Mouse (Mus musculus): ENCODE data around the gene Fbxw8. TPM values are rescaled to one million over a fixed set of nuclear protein-coding genes. Genes with fewer than 3 reads are reported as not detected.

Gene Fbxw8
- polyA plus RNA-seq, 1 experiment from 2014 or later = 14.0 TPM

GRCm38 (mm10) chr5:118172078-118172723 lies 16.9 kb upstream of the Fbxw8 start:
- ATAC-seq (ENCODE audit: low FRiP score, low TSS enrichment) = no peak
- under 1% methylated on average over 27 of the region's 27 CpGs for WGBS
- H3K9ac ChIP-seq (ENCODE audit: low read length) = no peak overlapping the region
- peak overlapping the region; percentile 41 for H3K4me3 ChIP-seq (ENCODE audit: low read depth, low read length)
- TF ChIP-seq CTCF (IDR thresholded peaks at IDR 0.05; ENCODE audit: low read depth) (no peak), EP300 (optimal IDR thresholded peaks at IDR 0.05) (no peak)
- no peaks in the 10 kb centered on the region for H3K9me3 ChIP-seq (ENCODE audit: control insufficient read depth, low read length)
- H3K27me3 ChIP-seq (ENCODE audit: control insufficient read depth, insufficient read depth, low read length) = peaks cover 13% of the 10 kb centered on the region; the same call in 1 of the 2 replicates
- H3K36me3 ChIP-seq (ENCODE audit: control insufficient read depth, insufficient read depth, low read length) = no peaks in the 10 kb centered on the region
- DNase-seq (ENCODE audit: low spot score) = no peak
- H3K4me2 ChIP-seq (replicated peaks; ENCODE audit: low read depth) = peak overlapping the region; percentile 58
- H3K27ac ChIP-seq (replicated peaks) = no peak overlapping the region
- peaks cover 8% of the 10 kb centered on the region; the same call in 1 of the 2 replicates for H3K4me1 ChIP-seq (replicated peaks; ENCODE audit: control insufficient read depth, insufficient read depth)

DNA sequence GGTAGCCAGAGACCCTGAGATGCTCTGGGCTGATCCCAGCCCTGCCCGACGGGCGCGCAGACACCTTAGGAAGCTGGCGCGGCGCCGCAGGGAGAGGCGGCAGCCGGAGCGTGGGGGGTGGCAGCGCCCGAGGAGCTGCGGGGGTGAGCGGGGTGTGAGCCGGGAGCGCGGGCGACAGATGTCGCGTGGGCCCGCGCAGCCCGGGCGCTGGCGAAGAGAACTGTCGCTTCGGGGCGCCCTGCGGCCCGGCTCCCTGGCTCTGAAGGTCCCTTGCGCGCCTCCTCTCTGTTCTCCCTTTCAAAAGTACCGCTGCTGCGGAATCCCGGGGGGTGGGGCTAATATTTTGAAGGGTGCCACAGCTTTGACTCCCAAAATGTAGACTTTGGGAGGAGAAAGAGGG lies 16.4 kb upstream of the Fbxw8 start:
- WGBS = 2% methylated on average over 21 of the region's 36 CpGs
- Histone ChIP-seq H3K9ac (ENCODE audit: low read length) (peak overlapping the region; percentile 43), H3K27ac (replicated peaks) (no peak overlapping the region), H3K36me3 (ENCODE audit: control insufficient read depth, insufficient read depth, low read length) (no peaks in the 10 kb centered on the region), H3K27me3 (ENCODE audit: control insufficient read depth, insufficient read depth, low read length) (peaks cover 13% of the 10 kb centered on the region; the same call in 1 of the 2 replicates), H3K4me2 (replicated peaks; ENCODE audit: low read depth) (peak overlapping the region; percentile 58), H3K4me1 (replicated peaks; ENCODE audit: control insufficient read depth, insufficient read depth) (peaks cover 8% of the 10 kb centered on the region; the same call in 1 of the 2 replicates), H3K4me3 (ENCODE audit: low read depth, low read length) (peak overlapping the region; percentile 41), H3K9me3 (ENCODE audit: control insufficient read depth, low read length) (no peaks in the 10 kb centered on the region)
- no peak for ATAC-seq (ENCODE audit: low FRiP score, low TSS enrichment)
- TF ChIP-seq EP300 (optimal IDR thresholded peaks at IDR 0.05) = no peak
- no peak for TF ChIP-seq CTCF (IDR thresholded peaks at IDR 0.05; ENCODE audit: low read depth)
- DNase-seq (ENCODE audit: low spot score) = no peak

DNA sequence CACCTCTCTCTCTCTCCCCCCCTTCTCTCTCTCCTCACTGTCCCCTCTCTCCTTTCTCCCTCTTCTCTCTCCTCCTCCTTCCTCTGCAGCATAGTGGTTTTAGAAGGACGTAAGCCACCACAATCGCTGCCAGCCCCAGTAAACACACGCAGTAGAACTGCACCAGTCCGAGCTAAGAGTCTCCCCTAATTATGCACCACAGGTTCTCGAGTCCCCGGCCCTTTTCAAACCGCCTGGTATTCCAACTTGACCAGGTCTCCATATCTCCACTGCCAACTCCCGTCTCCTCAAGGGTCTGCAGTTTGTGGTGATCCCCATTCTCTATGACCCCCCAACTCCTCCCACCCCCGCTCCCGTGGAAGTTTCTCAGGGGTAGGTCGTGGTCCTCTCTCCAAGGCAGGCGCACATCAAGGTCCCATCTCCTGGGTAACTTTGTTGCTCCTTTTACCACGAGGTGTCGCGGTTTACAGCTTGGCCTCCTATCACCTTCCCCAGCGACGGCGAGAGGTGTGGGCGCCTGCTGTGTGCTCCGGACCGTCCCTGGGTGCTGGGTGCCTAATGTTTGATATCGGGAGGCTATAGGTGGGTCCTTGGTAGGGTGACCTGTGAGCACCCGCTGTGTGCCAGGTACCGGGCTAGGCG lies 15.7 kb upstream of the Fbxw8 start:
- Histone ChIP-seq H3K27ac (replicated peaks) (no peak overlapping the region), H3K36me3 (ENCODE audit: control insufficient read depth, insufficient read depth, low read length) (no peaks in the 10 kb centered on the region), H3K9ac (ENCODE audit: low read length) (no peak overlapping the region), H3K4me1 (replicated peaks; ENCODE audit: control insufficient read depth, insufficient read depth) (peaks cover 8% of the 10 kb centered on the region; the same call in 1 of the 2 replicates), H3K9me3 (ENCODE audit: control insufficient read depth, low read length) (no peaks in the 10 kb centered on the region), H3K4me3 (ENCODE audit: low read depth, low read length) (peak overlapping the region; percentile 22; the same call in 1 of the 2 replicates), H3K27me3 (ENCODE audit: control insufficient read depth, insufficient read depth, low read length) (peaks cover 13% of the 10 kb centered on the region; the same call in 1 of the 2 replicates), H3K4me2 (replicated peaks; ENCODE audit: low read depth) (peak overlapping the region; percentile 58; the same call in 1 of the 2 replicates)
- 2% methylated on average over 25 of the region's 25 CpGs for WGBS
- DNase-seq (ENCODE audit: low spot score) (peak; percentile 39), ATAC-seq (ENCODE audit: low FRiP score, low TSS enrichment) (no peak)
- peak; percentile 65 for TF ChIP-seq CTCF (IDR thresholded peaks at IDR 0.05; ENCODE audit: low read depth)
- no peak for TF ChIP-seq EP300 (optimal IDR thresholded peaks at IDR 0.05)

- peaks cover 10% of the 10 kb centered on the region; the same call in 1 of the 2 replicates for H3K27me3 ChIP-seq (ENCODE audit: control insufficient read depth, insufficient read depth, low read length)
- DNase-seq (ENCODE audit: low spot score) (peak; percentile 22), ATAC-seq (ENCODE audit: low FRiP score, low TSS enrichment) (0 out of 2 replicates have a peak, but pooled peaks have one; percentile 12)
- peak overlapping the region; percentile 44 for H3K4me3 ChIP-seq (ENCODE audit: low read depth, low read length)
- H3K27ac ChIP-seq (replicated peaks) = no peak overlapping the region
- peak overlapping the region; percentile 43; the same call in 1 of the 2 replicates for H3K9ac ChIP-seq (ENCODE audit: low read length)
- no peaks in the 10 kb centered on the region for H3K36me3 ChIP-seq (ENCODE audit: control insufficient read depth, insufficient read depth, low read length)
- peak overlapping the region; percentile 83 for H3K4me2 ChIP-seq (replicated peaks; ENCODE audit: low read depth)
- TF ChIP-seq CTCF (IDR thresholded peaks at IDR 0.05; ENCODE audit: low read depth) = peak; percentile 23; the same call in 1 of the 2 replicates
- no peak for TF ChIP-seq EP300 (optimal IDR thresholded peaks at IDR 0.05)
- under 1% methylated on average over 96 of the region's 117 CpGs for WGBS
- H3K9me3 ChIP-seq (ENCODE audit: control insufficient read depth, low read length) = no peaks in the 10 kb centered on the region
- H3K4me1 ChIP-seq (replicated peaks; ENCODE audit: control insufficient read depth, insufficient read depth) = peaks cover 8% of the 10 kb centered on the region; the same call in 1 of the 2 replicates
Observed at GRCm38 (mm10) chr5:118169222-118170221, 14.3 kb upstream of the Fbxw8 start.

GRCm38 (mm10) chr5:118167561-118167995 lies 12.3 kb upstream of the Fbxw8 start:
- no peaks in the 10 kb centered on the region for H3K9me3 ChIP-seq (ENCODE audit: control insufficient read depth, low read length)
- no peak overlapping the region for H3K27ac ChIP-seq (replicated peaks)
- ATAC-seq (ENCODE audit: low FRiP score, low TSS enrichment) (no peak), DNase-seq (ENCODE audit: low spot score) (no peak)
- TF ChIP-seq CTCF (IDR thresholded peaks at IDR 0.05; ENCODE audit: low read depth) (no peak), EP300 (optimal IDR thresholded peaks at IDR 0.05) (no peak)
- H3K4me1 ChIP-seq (replicated peaks; ENCODE audit: control insufficient read depth, insufficient read depth) = peaks cover 8% of the 10 kb centered on the region; the same call in 1 of the 2 replicates
- H3K4me2 ChIP-seq (replicated peaks; ENCODE audit: low read depth) = no peak overlapping the region
- H3K36me3 ChIP-seq (ENCODE audit: control insufficient read depth, insufficient read depth, low read length) = no peaks in the 10 kb centered on the region
- H3K4me3 ChIP-seq (ENCODE audit: low read depth, low read length) = no peak overlapping the region
- 0 out of 2 replicates have a peak, but pooled peaks cover 4% of the 10 kb centered on the region for H3K27me3 ChIP-seq (ENCODE audit: control insufficient read depth, insufficient read depth, low read length)
- whole genome bisulfite sequencing = 57% methylated on average over 8 of the region's 8 CpGs
- no peak overlapping the region for H3K9ac ChIP-seq (ENCODE audit: low read length)

Data from stomach, postnatal 0 days (tissue).